Mouse (Mus musculus): Measurements from ENCODE around the gene C3. TPM values are rescaled to one million over a fixed set of nuclear protein-coding genes. Genes with fewer than 3 reads are reported as not detected.

Gene C3
- polyA plus RNA-seq (2014; fragmentation: Nextera tagmentation; extraction: Ambion mirVana), result 0.48 and 1.4 TPM in 2 replicates

- 58% methylated on average over 3 of the region's 3 CpGs for WGBS
- Histone ChIP-seq H3K27ac (ENCODE audit: low read length) (no peak within 1 kb of the TSS), H3K4me1 (ENCODE audit: control insufficient read depth, insufficient read depth, low read length) (no peaks in the 10 kb centered on the region)
Observed at GRCm38 (mm10) chr17:57228014-57228413, at the start of gene C3. TSS of gene C3 (minus strand) at chr17:57228136.

GRCm38 (mm10) chr17:57276634-57277121 is 48.7 kb upstream of the C3 start:
- H3K27ac ChIP-seq (ENCODE audit: low read length), result no peak overlapping the region
- H3K9ac ChIP-seq (replicated peaks; ENCODE audit: low read depth, low read length), result no peak overlapping the region
- H3K36me3 ChIP-seq (ENCODE audit: control insufficient read depth, insufficient read depth, low read length), result no peaks in the 10 kb centered on the region
- H3K27me3 ChIP-seq (ENCODE audit: control insufficient read depth, insufficient read depth, low read length), result no peaks in the 10 kb centered on the region
- ATAC-seq (ENCODE audit: insufficient number of reproducible peaks, insufficient read depth, low FRiP score, low read depth), result peak; percentile 31; the same call in 1 of the 2 replicates
- H3K9me3 ChIP-seq (ENCODE audit: control insufficient read depth, low read depth, low read length), result no peaks in the 10 kb centered on the region
- no peaks in the 10 kb centered on the region for H3K4me1 ChIP-seq (ENCODE audit: control insufficient read depth, insufficient read depth, low read length)
- WGBS, result 1% methylated on average over 20 of the region's 20 CpGs
- peak overlapping the region; percentile 48 for H3K4me3 ChIP-seq (ENCODE audit: low read depth, low read length)
- H3K4me2 ChIP-seq (replicated peaks; ENCODE audit: low read depth, low read length), result peak overlapping the region; percentile 69

More at GRCm38 (mm10) chr17:57228014-57228413, at the start of gene C3:
- no peaks in the 10 kb centered on the region for H3K9me3 ChIP-seq (ENCODE audit: control insufficient read depth, low read depth, low read length)
- no peak within 1 kb of the TSS for H3K4me2 ChIP-seq (replicated peaks; ENCODE audit: low read depth, low read length)
- no peaks in the 10 kb centered on the region for H3K36me3 ChIP-seq (ENCODE audit: control insufficient read depth, insufficient read depth, low read length)
- no peak within 1 kb of the TSS for H3K9ac ChIP-seq (replicated peaks; ENCODE audit: low read depth, low read length)
- no peak within 1 kb of the TSS for H3K4me3 ChIP-seq (ENCODE audit: low read depth, low read length)
- ATAC-seq (ENCODE audit: insufficient number of reproducible peaks, insufficient read depth, low FRiP score, low read depth), result no peak
- H3K27me3 ChIP-seq (ENCODE audit: control insufficient read depth, insufficient read depth, low read length), result no peaks in the 10 kb centered on the region

GRCm38 (mm10) chr17:57275997-57276351 is 48.0 kb upstream of the C3 start:
- no peak for ATAC-seq (ENCODE audit: insufficient number of reproducible peaks, insufficient read depth, low FRiP score, low read depth)
- Histone ChIP-seq H3K27ac (ENCODE audit: low read length) (no peak overlapping the region), H3K36me3 (ENCODE audit: control insufficient read depth, insufficient read depth, low read length) (no peaks in the 10 kb centered on the region), H3K4me3 (ENCODE audit: low read depth, low read length) (peak overlapping the region; percentile 48), H3K9me3 (ENCODE audit: control insufficient read depth, low read depth, low read length) (no peaks in the 10 kb centered on the region), H3K27me3 (ENCODE audit: control insufficient read depth, insufficient read depth, low read length) (no peaks in the 10 kb centered on the region), H3K4me1 (ENCODE audit: control insufficient read depth, insufficient read depth, low read length) (no peaks in the 10 kb centered on the region), H3K4me2 (replicated peaks; ENCODE audit: low read depth, low read length) (peak overlapping the region; percentile 69), H3K9ac (replicated peaks; ENCODE audit: low read depth, low read length) (no peak overlapping the region)
- WGBS, result 3% methylated on average over 13 of the region's 13 CpGs

GRCm38 (mm10) chr17:57275111-57275996 is 47.4 kb upstream of the C3 start:
- no peak overlapping the region for H3K27ac ChIP-seq (ENCODE audit: low read length)

GRCm38 (mm10) chr17:57274686-57275085 is 46.8 kb upstream of the C3 start:
- Histone ChIP-seq H3K27me3 (ENCODE audit: control insufficient read depth, insufficient read depth, low read length) (no peaks in the 10 kb centered on the region), H3K9ac (replicated peaks; ENCODE audit: low read depth, low read length) (0 out of 2 replicates have a peak overlapping the region, but pooled peaks have one; percentile 33), H3K9me3 (ENCODE audit: control insufficient read depth, low read depth, low read length) (no peaks in the 10 kb centered on the region), H3K4me2 (replicated peaks; ENCODE audit: low read depth, low read length) (peak overlapping the region; percentile 69), H3K36me3 (ENCODE audit: control insufficient read depth, insufficient read depth, low read length) (no peaks in the 10 kb centered on the region), H3K4me1 (ENCODE audit: control insufficient read depth, insufficient read depth, low read length) (no peaks in the 10 kb centered on the region), H3K27ac (ENCODE audit: low read length) (no peak overlapping the region), H3K4me3 (ENCODE audit: low read depth, low read length) (peak overlapping the region; percentile 48)
- WGBS, result 6% methylated on average over 15 of the region's 15 CpGs
- ATAC-seq (ENCODE audit: insufficient number of reproducible peaks, insufficient read depth, low FRiP score, low read depth), result no peak

More at GRCm38 (mm10) chr17:57275111-57275996, 47.4 kb upstream of the C3 start:
- no peaks in the 10 kb centered on the region for H3K27me3 ChIP-seq (ENCODE audit: control insufficient read depth, insufficient read depth, low read length)
- no peaks in the 10 kb centered on the region for H3K9me3 ChIP-seq (ENCODE audit: control insufficient read depth, low read depth, low read length)
- ATAC-seq (ENCODE audit: insufficient number of reproducible peaks, insufficient read depth, low FRiP score, low read depth), result peak; percentile 86
- under 1% methylated on average over 51 of the region's 53 CpGs for WGBS
- H3K4me1 ChIP-seq (ENCODE audit: control insufficient read depth, insufficient read depth, low read length), result no peaks in the 10 kb centered on the region
- H3K4me3 ChIP-seq (ENCODE audit: low read depth, low read length), result peak overlapping the region; percentile 48
- H3K9ac ChIP-seq (replicated peaks; ENCODE audit: low read depth, low read length), result peak overlapping the region; percentile 33; the same call in 1 of the 2 replicates
- peak overlapping the region; percentile 69 for H3K4me2 ChIP-seq (replicated peaks; ENCODE audit: low read depth, low read length)
- H3K36me3 ChIP-seq (ENCODE audit: control insufficient read depth, insufficient read depth, low read length), result no peaks in the 10 kb centered on the region

- Histone ChIP-seq H3K4me3 (ENCODE audit: low read depth, low read length) (no peak overlapping the region), H3K4me2 (replicated peaks; ENCODE audit: low read depth, low read length) (no peak overlapping the region)
Observed at GRCm38 (mm10) chr17:57273846-57274245, 45.9 kb upstream of the C3 start.

GRCm38 (mm10) chr17:57271301-57271700 is 43.4 kb upstream of the C3 start:
- no peaks in the 10 kb centered on the region for H3K36me3 ChIP-seq (ENCODE audit: control insufficient read depth, insufficient read depth, low read length)
- H3K9me3 ChIP-seq (ENCODE audit: control insufficient read depth, low read depth, low read length), result no peaks in the 10 kb centered on the region
- no peak for ATAC-seq (ENCODE audit: insufficient number of reproducible peaks, insufficient read depth, low FRiP score, low read depth)
- WGBS, result 72% methylated on average over 9 of the region's 9 CpGs
- H3K4me3 ChIP-seq (ENCODE audit: low read depth, low read length), result no peak overlapping the region
- no peaks in the 10 kb centered on the region for H3K27me3 ChIP-seq (ENCODE audit: control insufficient read depth, insufficient read depth, low read length)
- H3K4me2 ChIP-seq (replicated peaks; ENCODE audit: low read depth, low read length), result no peak overlapping the region
- H3K27ac ChIP-seq (ENCODE audit: low read length), result no peak overlapping the region
- no peaks in the 10 kb centered on the region for H3K4me1 ChIP-seq (ENCODE audit: control insufficient read depth, insufficient read depth, low read length)
- no peak overlapping the region for H3K9ac ChIP-seq (replicated peaks; ENCODE audit: low read depth, low read length)

More at GRCm38 (mm10) chr17:57273846-57274245, 45.9 kb upstream of the C3 start:
- ATAC-seq (ENCODE audit: insufficient number of reproducible peaks, insufficient read depth, low FRiP score, low read depth), result no peak
- H3K27ac ChIP-seq (ENCODE audit: low read length), result no peak overlapping the region
- H3K9me3 ChIP-seq (ENCODE audit: control insufficient read depth, low read depth, low read length), result no peaks in the 10 kb centered on the region
- H3K9ac ChIP-seq (replicated peaks; ENCODE audit: low read depth, low read length), result no peak overlapping the region
- no peaks in the 10 kb centered on the region for H3K4me1 ChIP-seq (ENCODE audit: control insufficient read depth, insufficient read depth, low read length)
- no peaks in the 10 kb centered on the region for H3K36me3 ChIP-seq (ENCODE audit: control insufficient read depth, insufficient read depth, low read length)
- 31% methylated on average over 6 of the region's 7 CpGs for WGBS
- no peaks in the 10 kb centered on the region for H3K27me3 ChIP-seq (ENCODE audit: control insufficient read depth, insufficient read depth, low read length)

- Histone ChIP-seq H3K9me3 (ENCODE audit: control insufficient read depth, low read depth, low read length) (no peaks in the 10 kb centered on the region), H3K4me1 (ENCODE audit: control insufficient read depth, insufficient read depth, low read length) (0 out of 2 replicates have a peak, but pooled peaks cover 4% of the 10 kb centered on the region), H3K36me3 (ENCODE audit: control insufficient read depth, insufficient read depth, low read length) (peaks cover 5% of the 10 kb centered on the region; the same call in 1 of the 2 replicates), H3K27me3 (ENCODE audit: control insufficient read depth, insufficient read depth, low read length) (no peaks in the 10 kb centered on the region), H3K4me3 (ENCODE audit: low read depth, low read length) (no peak overlapping the region), H3K4me2 (replicated peaks; ENCODE audit: low read depth, low read length) (no peak overlapping the region), H3K27ac (ENCODE audit: low read length) (no peak overlapping the region), H3K9ac (replicated peaks; ENCODE audit: low read depth, low read length) (no peak overlapping the region)
- ATAC-seq (ENCODE audit: insufficient number of reproducible peaks, insufficient read depth, low FRiP score, low read depth), result no peak
- 89% methylated on average over 6 of the region's 6 CpGs for WGBS
Observed at GRCm38 (mm10) chr17:57267556-57268126, 39.7 kb upstream of the C3 start.
